Mouse (Mus musculus) cortical plate, adult 2 months (tissue): ENCODE measurements around the gene Mast1. TPM values are rescaled to one million over a fixed set of nuclear protein-coding genes. Genes with fewer than 3 reads are reported as not detected.

ENCODE experiments used
- H3K27ac ChIP-seq: fragments of 200-500 bp; 2 replicates; pipeline ENCODE4 v1.5.1; 2012; ENCODE audit warnings: low read length, control low read depth, inconsistent platforms; ENCODE audit not compliant: insufficient read depth
- H3K4me1 ChIP-seq: fragments of 200-500 bp; 2 replicates; pipeline ENCODE4 v1.6.1; 2011; ENCODE audit warnings: low read length; ENCODE audit not compliant: control insufficient read depth, insufficient read depth
- H3K4me3 ChIP-seq: fragments of 200-500 bp; 2 replicates; pipeline ENCODE4 v1.5.1; 2011; ENCODE audit warnings: mild to moderate bottlenecking, low read length, control low read depth; ENCODE audit not compliant: insufficient read depth
- CTCF ChIP-seq: fragments of 200-500 bp; IDR thresholded peaks from 2 replicates; pipeline ENCODE4 v1.5.1; 2011; ENCODE audit warnings: mild to moderate bottlenecking, control low read depth, low read length; ENCODE audit not compliant: insufficient read depth; ENCODE audit errors: extremely low read depth
- POLR2A ChIP-seq: fragments of 200-500 bp; IDR thresholded peaks from 2 replicates; pipeline ENCODE4 v1.6.1; 2011; ENCODE audit warnings: mild to moderate bottlenecking, low read length, control low read depth; ENCODE audit not compliant: insufficient read depth; ENCODE audit errors: extremely low read depth
- polyA plus RNA-seq: library from polyadenylated mRNA; depleted of rRNA; stranded (reverse); fragments of >200 nt; gene quantifications from 2 replicates; pipeline ENCODE4 v1.2.3, GENCODE M21; 2012

Gene Mast1
- polyA plus RNA-seq, 1 experiment: 76.0 TPM

DNA sequence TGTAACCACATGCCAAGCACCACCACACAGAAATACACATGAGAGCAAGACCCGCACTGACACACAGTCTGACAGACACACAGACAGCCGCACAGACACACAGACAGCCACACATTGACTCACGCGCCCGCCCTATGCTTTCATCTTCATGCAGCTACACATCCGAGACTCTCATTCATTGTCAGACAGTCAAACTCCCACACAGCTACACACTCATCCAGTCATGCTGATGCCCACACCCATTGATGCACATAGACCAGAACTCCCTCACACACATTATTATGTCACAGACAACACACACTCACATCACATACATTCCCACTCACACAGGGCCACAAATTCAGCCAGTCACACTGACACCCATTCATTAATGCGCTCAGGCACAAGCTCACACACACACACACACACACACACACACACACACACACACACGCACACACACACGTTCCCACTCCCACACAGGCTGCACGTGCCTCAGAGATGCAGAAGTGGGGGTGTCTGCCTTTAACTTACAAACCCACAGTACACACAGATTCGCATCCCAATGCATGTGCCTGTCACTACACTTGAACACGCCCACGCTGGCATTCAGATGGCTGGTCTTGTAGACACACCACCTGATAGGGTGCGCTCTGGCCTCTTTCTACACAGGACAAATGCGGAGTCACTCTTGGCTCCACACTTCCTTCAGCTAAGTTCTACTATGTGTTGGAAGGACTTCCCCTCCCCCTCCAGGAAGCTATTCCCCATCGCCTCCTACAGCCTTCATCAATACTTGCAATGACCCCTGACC lies 3.2 kb downstream of the Mast1 start:
- peak overlapping the region; percentile 18 for H3K4me3 ChIP-seq
- no peak overlapping the region for H3K27ac ChIP-seq
- peaks cover 11% of the 10 kb centered on the region for H3K4me1 ChIP-seq
- TF ChIP-seq POLR2A (no peak), CTCF (no peak)

- TF ChIP-seq CTCF: no peak
- no peak for TF ChIP-seq POLR2A
Measured at GRCm38 (mm10) chr8:84930582-84930981, 6.6 kb downstream of the Mast1 start.

GRCm38 (mm10) chr8:84928456-84929306 lies 8.5 kb downstream of the Mast1 start:
- TF ChIP-seq CTCF: peak; percentile 70
- TF ChIP-seq POLR2A: no peak
- Histone ChIP-seq H3K4me3 (peak overlapping the region; percentile 10; the same call in 1 of the 2 replicates), H3K4me1 (peaks cover 2% of the 10 kb centered on the region; the same call in 1 of the 2 replicates), H3K27ac (no peak overlapping the region)

More at GRCm38 (mm10) chr8:84930582-84930981, 6.6 kb downstream of the Mast1 start:
- Histone ChIP-seq H3K4me3 (no peak overlapping the region), H3K4me1 (peaks cover 10% of the 10 kb centered on the region), H3K27ac (no peak overlapping the region)

- no peaks in the 10 kb centered on the region for H3K4me1 ChIP-seq
- H3K4me3 ChIP-seq: no peak overlapping the region
- H3K27ac ChIP-seq: no peak overlapping the region
- TF ChIP-seq CTCF (no peak), POLR2A (no peak)
Measured at GRCm38 (mm10) chr8:84927513-84927912, 9.6 kb downstream of the Mast1 start.

DNA sequence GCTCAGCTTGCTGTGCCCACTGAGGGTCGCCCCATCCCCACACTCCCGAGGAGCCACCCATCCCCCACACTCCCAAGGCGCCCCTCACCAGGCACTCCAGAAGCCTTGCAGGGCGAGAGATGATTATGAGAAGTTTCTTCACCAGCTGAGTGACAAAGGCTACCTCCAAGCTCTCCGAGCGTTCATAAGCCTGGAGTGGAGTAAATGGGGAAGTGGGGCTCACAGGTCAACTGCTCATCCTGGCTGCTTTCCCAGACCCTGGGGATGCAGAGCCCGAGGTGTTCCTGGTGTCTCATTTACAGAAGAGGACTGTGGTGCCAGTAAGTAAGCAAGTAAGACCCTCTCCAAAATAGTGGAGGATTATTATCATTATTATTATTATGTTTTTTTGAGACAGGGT lies 11.6 kb downstream of the Mast1 start:
- Histone ChIP-seq H3K4me1 (no peaks in the 10 kb centered on the region), H3K27ac (no peak overlapping the region), H3K4me3 (no peak overlapping the region)
- no peak for TF ChIP-seq CTCF
- no peak for TF ChIP-seq POLR2A

GRCm38 (mm10) chr8:84921596-84921995 lies 15.6 kb downstream of the Mast1 start:
- H3K27ac ChIP-seq: no peak overlapping the region
- no peak overlapping the region for H3K4me3 ChIP-seq
- no peaks in the 10 kb centered on the region for H3K4me1 ChIP-seq
- no peak for TF ChIP-seq POLR2A

DNA sequence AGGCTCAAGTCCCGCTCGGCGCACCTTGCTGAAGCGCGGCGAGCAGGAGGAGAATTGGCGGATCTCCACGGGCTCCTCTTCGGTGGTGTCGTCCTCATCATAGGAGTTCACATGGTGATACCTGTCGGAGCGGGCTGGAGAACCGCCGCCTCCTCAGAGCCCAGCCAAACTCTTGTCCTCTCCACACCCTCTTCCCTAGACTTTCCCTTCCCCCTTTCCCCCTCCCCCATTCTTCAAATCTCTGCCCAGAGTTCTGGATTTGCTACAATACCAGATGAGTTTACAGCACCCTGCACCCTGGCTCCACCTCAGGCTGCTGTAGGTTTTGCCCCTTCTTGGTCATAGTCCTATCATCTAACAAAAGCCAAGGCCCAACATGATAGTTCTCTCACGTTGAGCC lies 18.5 kb downstream of the Mast1 start:
- TF ChIP-seq POLR2A (no peak), CTCF (no peak)
- Histone ChIP-seq H3K27ac (no peak overlapping the region), H3K4me3 (no peak overlapping the region), H3K4me1 (no peaks in the 10 kb centered on the region)

DNA sequence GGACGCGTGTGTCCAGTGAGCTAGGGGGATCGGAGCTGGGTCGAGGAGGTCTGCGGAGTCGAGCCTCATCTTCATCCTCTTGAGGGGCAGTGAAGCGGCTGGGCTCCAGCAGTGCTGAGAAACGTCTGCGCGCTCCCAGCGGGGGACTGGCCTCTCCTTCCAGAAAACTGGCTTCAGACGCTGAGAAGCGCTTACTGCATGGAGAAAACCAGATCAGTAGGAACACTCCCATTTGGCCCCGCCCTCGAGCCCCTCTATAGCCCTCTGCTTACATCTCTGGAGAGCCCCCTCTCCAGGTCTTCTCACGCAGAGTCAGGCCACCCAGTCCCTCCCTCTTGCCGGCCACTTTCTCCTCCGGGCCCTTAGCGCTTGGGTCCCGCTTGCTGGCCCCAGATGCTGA lies 19.4 kb downstream of the Mast1 start:
- Histone ChIP-seq H3K4me3 (no peak overlapping the region), H3K27ac (no peak overlapping the region), H3K4me1 (0 out of 2 replicates have a peak, but pooled peaks cover 2% of the 10 kb centered on the region)
- TF ChIP-seq POLR2A: no peak

- Histone ChIP-seq H3K4me3 (no peak overlapping the region), H3K4me1 (0 out of 2 replicates have a peak, but pooled peaks cover 2% of the 10 kb centered on the region), H3K27ac (no peak overlapping the region)
- TF ChIP-seq POLR2A (no peak), CTCF (no peak)
Measured at GRCm38 (mm10) chr8:84915269-84915668, 21.9 kb downstream of the Mast1 start.
